Mouse (Mus musculus): ENCODE measurements at regions not wholly inside any gene's neighbourhood (a gene's known extent, or its start where the extent isn't known, plus 50 kb on each side); places are given as distances from the start of the nearest gene placed in this dataset.

DNA sequence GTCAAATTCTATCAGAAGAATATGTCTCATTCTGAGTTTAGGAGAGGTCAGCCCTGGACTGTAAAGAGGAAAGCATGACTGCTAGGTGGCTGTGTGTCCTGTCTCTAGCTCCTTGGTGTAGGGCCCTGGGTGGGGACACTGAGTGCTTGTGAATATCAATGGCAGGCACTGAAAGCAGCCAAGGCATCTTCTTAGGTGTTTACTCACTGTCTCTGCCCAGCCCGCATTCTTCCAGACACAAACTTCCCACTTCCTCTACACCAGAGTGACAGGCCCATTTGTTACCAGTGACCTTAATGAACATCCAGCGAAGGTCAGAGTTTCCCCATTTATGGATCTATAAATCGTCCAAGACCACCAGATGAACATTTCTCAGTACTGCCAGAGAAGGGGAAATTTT lies 823.1 kb downstream of the Efna5 start:
- DNase-seq = no peak

DNA sequence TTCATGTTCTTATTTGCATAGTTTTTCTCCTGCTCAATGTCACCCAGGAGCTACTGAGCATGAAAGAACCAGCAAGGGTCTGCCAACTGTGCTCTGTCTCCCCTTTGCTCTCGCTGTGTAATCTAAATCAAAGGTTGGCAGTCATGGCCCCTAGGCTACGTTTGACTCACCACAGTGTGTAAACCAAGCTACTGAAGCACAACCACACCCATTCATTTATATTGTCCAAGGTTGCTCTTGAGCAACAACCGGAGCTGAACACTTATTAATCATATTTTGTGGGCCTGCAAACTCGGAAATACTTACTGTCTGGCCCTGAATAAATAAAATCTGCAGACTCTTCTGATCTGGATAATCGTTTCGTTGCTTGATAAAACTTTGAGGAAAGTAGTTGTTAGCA lies 826.3 kb downstream of the Efna5 start:
- no peak for DNase-seq

DNA sequence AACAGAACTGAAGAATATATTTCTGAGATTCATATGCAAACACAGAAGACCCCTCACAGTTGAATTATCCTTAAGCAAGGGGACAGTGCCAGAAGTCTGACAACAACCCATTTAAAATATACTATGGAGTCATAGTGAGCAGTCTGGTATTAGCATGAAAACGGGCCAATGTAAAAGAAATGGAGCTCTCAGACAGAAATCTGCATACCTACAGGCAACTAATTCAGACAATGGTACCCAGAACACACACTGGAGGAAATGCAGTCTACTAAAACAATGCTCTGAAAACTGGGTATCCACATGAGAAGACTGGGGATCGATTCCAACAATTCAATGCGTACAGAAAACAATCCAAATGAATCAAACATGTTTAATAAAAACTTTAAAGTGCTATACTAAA lies 832.1 kb downstream of the Efna5 start:
- no peak for DNase-seq

DNA sequence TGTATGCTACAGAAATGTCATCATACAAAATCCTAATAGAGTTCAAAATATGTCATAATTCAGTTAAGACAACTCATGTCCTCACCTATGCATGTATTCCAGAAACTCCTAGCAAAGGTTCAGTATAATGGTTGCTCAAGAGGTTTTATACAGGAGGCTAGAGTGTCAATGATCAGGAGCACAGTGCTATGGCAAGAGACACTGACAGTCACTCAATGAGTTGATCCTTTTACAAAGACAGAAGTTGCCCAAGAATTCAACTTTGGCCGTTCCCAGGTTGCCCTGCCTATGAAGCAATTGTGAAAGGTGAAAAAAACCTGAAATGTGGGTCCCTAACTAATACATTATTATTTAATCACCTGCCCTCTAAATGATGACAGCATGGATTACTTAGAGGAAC lies 850.5 kb downstream of the Efna5 start:
- no peak for DNase-seq
